Comparison of ENCODE assay signal across 28 mouse cellular contexts in genomic region chr9:69587096-69587495, GRCm38 (mm10).
DNase-seq lines count a peak whose midpoint lies in the region; ATAC-seq and TF ChIP-seq lines count a peak whose summit lies in the region.
"Had no signal": no experiment of that assay in that cellular context is flagged by ENCODE, and none has a peak within 500 bp of the region (broad histone marks: within the 10 kb centered on the region; RNA-seq: fewer than 3 reads in every experiment).

No protein-coding gene starts in this region.

- TF ChIP-seq CTCF in midbrain, postnatal 0 days (IDR thresholded peaks at IDR 0.05), result no peak

- no peak overlapping the region for H3K27ac ChIP-seq in hindbrain, embryonic 11.5 days (ENCODE audit: low read depth, low read length)
- H3K27ac ChIP-seq in hindbrain, embryonic 16.5 days (ENCODE audit: low read depth, low read length), result no peak overlapping the region
- no peak overlapping the region for H3K27ac ChIP-seq in kidney, embryonic 14.5 days (ENCODE audit: low read depth, low read length)
- H3K27ac ChIP-seq in midbrain, postnatal 0 days (ENCODE audit: low read depth, low read length), result 0 out of 2 replicates have a peak overlapping the region, but pooled peaks have one; percentile 26
- H3K27ac ChIP-seq: embryonic facial prominence, embryonic 12.5 days; forebrain, embryonic 15.5 days; heart, adult 2 months; heart, embryonic 13.5 days; hindbrain, embryonic 10.5 days; layer of hippocampus, adult 2 months; liver, embryonic 12.5 days; stomach, embryonic 15.5 days had no signal

- WGBS in hindbrain, embryonic 11.5 days, result 74% methylated on average over 3 of the region's 3 CpGs
- WGBS in hindbrain, embryonic 16.5 days, result 74% methylated on average over 3 of the region's 3 CpGs
- WGBS in kidney, embryonic 14.5 days, result 76% methylated on average over 3 of the region's 3 CpGs
- 61% methylated on average over 3 of the region's 3 CpGs for WGBS in midbrain, postnatal 0 days

- H3K9ac ChIP-seq in hindbrain, embryonic 11.5 days (ENCODE audit: low read depth, low read length), result 0 out of 2 replicates have a peak overlapping the region, but pooled peaks have one; percentile 7
- no peak overlapping the region for H3K9ac ChIP-seq in hindbrain, embryonic 16.5 days (ENCODE audit: low read depth, low read length)
- no peak overlapping the region for H3K9ac ChIP-seq in kidney, embryonic 14.5 days (ENCODE audit: low read depth, low read length)
- H3K9ac ChIP-seq in midbrain, postnatal 0 days (replicated peaks; ENCODE audit: low read length, poor library complexity, severe bottlenecking), result no peak overlapping the region
- H3K9ac ChIP-seq: embryonic facial prominence, embryonic 12.5 days; forebrain, embryonic 15.5 days; heart, embryonic 13.5 days; liver, embryonic 12.5 days; liver, postnatal 0 days; stomach, embryonic 15.5 days had no signal

- DNase-seq in hindbrain, embryonic 11.5 days (ENCODE audit: low spot score), result no peak
- DNase-seq in kidney, adult 8-10 months, result peak; percentile 2 to 21
- peak; percentile 29 for DNase-seq in kidney, postnatal 14 days
- DNase-seq in midbrain, postnatal 0 days (ENCODE audit: low spot score), result no peak
- no peak for DNase-seq in spleen, postnatal 36 days (ENCODE audit: low spot score in 2 of 2)
- DNase-seq: adrenal gland, postnatal 14 days; cerebellum, adult 11 months; cerebellum, adult 9-11 months; embryo, embryonic 11 days; gastrocnemius, postnatal 25 days; heart, adult 2 months; heart, postnatal 10 days; left cerebral cortex, postnatal 4 days; liver, postnatal 0 days; lung, postnatal 36 days; retina, postnatal 1 day; right cerebral cortex, postnatal 14 days had no signal

- no peaks in the 10 kb centered on the region for H3K36me3 ChIP-seq in hindbrain, embryonic 11.5 days (ENCODE audit: control insufficient read depth, insufficient read depth, low read length)
- no peaks in the 10 kb centered on the region for H3K36me3 ChIP-seq in hindbrain, embryonic 16.5 days (ENCODE audit: control insufficient read depth, insufficient read depth, low read length)
- no peaks in the 10 kb centered on the region for H3K36me3 ChIP-seq in kidney, embryonic 14.5 days (ENCODE audit: control insufficient read depth, insufficient read depth, low read length)
- no peaks in the 10 kb centered on the region for H3K36me3 ChIP-seq in midbrain, postnatal 0 days (ENCODE audit: insufficient read depth, low read length)
- H3K36me3 ChIP-seq: embryonic facial prominence, embryonic 12.5 days; forebrain, embryonic 15.5 days; heart, embryonic 13.5 days; hindbrain, embryonic 10.5 days; liver, embryonic 12.5 days; stomach, embryonic 15.5 days had no signal

- H3K4me3 ChIP-seq in hindbrain, embryonic 11.5 days (ENCODE audit: low read depth, low read length), result no peak overlapping the region
- H3K4me3 ChIP-seq in hindbrain, embryonic 16.5 days (ENCODE audit: low read length), result no peak overlapping the region
- no peak overlapping the region for H3K4me3 ChIP-seq in kidney, embryonic 14.5 days (ENCODE audit: low read length)
- no peak overlapping the region for H3K4me3 ChIP-seq in midbrain, postnatal 0 days (ENCODE audit: low read depth, low read length)
- H3K4me3 ChIP-seq: embryonic facial prominence, embryonic 12.5 days; forebrain, embryonic 15.5 days; heart, adult 2 months; heart, embryonic 13.5 days; hindbrain, embryonic 10.5 days; layer of hippocampus, adult 2 months; liver, embryonic 12.5 days; stomach, embryonic 15.5 days had no signal

- no peaks in the 10 kb centered on the region for H3K27me3 ChIP-seq in hindbrain, embryonic 11.5 days (ENCODE audit: control insufficient read depth, insufficient read depth, low read length)
- no peaks in the 10 kb centered on the region for H3K27me3 ChIP-seq in hindbrain, embryonic 16.5 days (replicated peaks; ENCODE audit: control insufficient read depth, insufficient read depth, low read length)
- no peaks in the 10 kb centered on the region for H3K27me3 ChIP-seq in kidney, embryonic 14.5 days (ENCODE audit: control insufficient read depth, insufficient read depth, low read length)
- no peaks in the 10 kb centered on the region for H3K27me3 ChIP-seq in midbrain, postnatal 0 days (ENCODE audit: insufficient read depth, low read length)
- H3K27me3 ChIP-seq: embryonic facial prominence, embryonic 12.5 days; heart, embryonic 13.5 days; liver, embryonic 12.5 days; stomach, embryonic 15.5 days had no signal

- ATAC-seq in hindbrain, embryonic 11.5 days (ENCODE audit: low FRiP score), result no peak
- no peak for ATAC-seq in hindbrain, embryonic 16.5 days
- ATAC-seq in kidney, embryonic 14.5 days (ENCODE audit: low FRiP score, low TSS enrichment), result no peak
- no peak for ATAC-seq in midbrain, postnatal 0 days (ENCODE audit: low FRiP score)
- ATAC-seq: forebrain, embryonic 15.5 days; intestine, postnatal 0 days; liver, embryonic 12.5 days; liver, postnatal 0 days; Patski had no signal

- no peak overlapping the region for H3K4me2 ChIP-seq in hindbrain, embryonic 11.5 days (replicated peaks; ENCODE audit: low read depth, low read length)
- no peak overlapping the region for H3K4me2 ChIP-seq in hindbrain, embryonic 16.5 days (ENCODE audit: low read length)
- H3K4me2 ChIP-seq in kidney, embryonic 14.5 days (replicated peaks; ENCODE audit: low read depth, low read length), result no peak overlapping the region
- no peak overlapping the region for H3K4me2 ChIP-seq in midbrain, postnatal 0 days (ENCODE audit: low read depth, low read length, poor library complexity, severe bottlenecking)
- H3K4me2 ChIP-seq: embryonic facial prominence, embryonic 12.5 days; forebrain, embryonic 15.5 days; heart, embryonic 13.5 days; liver, embryonic 12.5 days; stomach, embryonic 15.5 days had no signal

- H3K4me1 ChIP-seq in hindbrain, embryonic 11.5 days (replicated peaks; ENCODE audit: control insufficient read depth, insufficient read depth, low read length), result no peaks in the 10 kb centered on the region
- H3K4me1 ChIP-seq in hindbrain, embryonic 16.5 days (ENCODE audit: control insufficient read depth, insufficient read depth, low read depth, low read length), result no peaks in the 10 kb centered on the region
- H3K4me1 ChIP-seq in kidney, embryonic 14.5 days (ENCODE audit: control insufficient read depth, insufficient read depth, low read length), result no peaks in the 10 kb centered on the region
- H3K4me1 ChIP-seq in midbrain, postnatal 0 days (ENCODE audit: insufficient read depth, low read length), result no peaks in the 10 kb centered on the region
- H3K4me1 ChIP-seq: embryonic facial prominence, embryonic 12.5 days; forebrain, embryonic 15.5 days; hindbrain, embryonic 10.5 days; liver, embryonic 12.5 days; stomach, embryonic 15.5 days had no signal

- H3K9me3 ChIP-seq in hindbrain, embryonic 11.5 days (ENCODE audit: control insufficient read depth, low read length), result no peaks in the 10 kb centered on the region
- no peaks in the 10 kb centered on the region for H3K9me3 ChIP-seq in hindbrain, embryonic 16.5 days (ENCODE audit: control insufficient read depth, low read length)
- no peaks in the 10 kb centered on the region for H3K9me3 ChIP-seq in kidney, embryonic 14.5 days (ENCODE audit: control insufficient read depth, low read length)
- H3K9me3 ChIP-seq in midbrain, postnatal 0 days (ENCODE audit: low read length), result no peaks in the 10 kb centered on the region
- H3K9me3 ChIP-seq: embryonic facial prominence, embryonic 12.5 days; forebrain, embryonic 15.5 days; heart, embryonic 13.5 days; hindbrain, embryonic 10.5 days; liver, embryonic 12.5 days; stomach, embryonic 15.5 days had no signal

Comparison
In these comparisons a context has a peak if more than half of its experiments do, and no peak if none do; other contexts are left out.
1. DNase-seq: peak in kidney, adult 8-10 months (2 of 2) and kidney, postnatal 14 days (single experiment); none in hindbrain, embryonic 11.5 days (single experiment), midbrain, postnatal 0 days (single experiment) and spleen, postnatal 36 days (0 of 2).